Mouse (Mus musculus): ENCODE data around the gene Ssc5d.

Ssc5d gene

DNA sequence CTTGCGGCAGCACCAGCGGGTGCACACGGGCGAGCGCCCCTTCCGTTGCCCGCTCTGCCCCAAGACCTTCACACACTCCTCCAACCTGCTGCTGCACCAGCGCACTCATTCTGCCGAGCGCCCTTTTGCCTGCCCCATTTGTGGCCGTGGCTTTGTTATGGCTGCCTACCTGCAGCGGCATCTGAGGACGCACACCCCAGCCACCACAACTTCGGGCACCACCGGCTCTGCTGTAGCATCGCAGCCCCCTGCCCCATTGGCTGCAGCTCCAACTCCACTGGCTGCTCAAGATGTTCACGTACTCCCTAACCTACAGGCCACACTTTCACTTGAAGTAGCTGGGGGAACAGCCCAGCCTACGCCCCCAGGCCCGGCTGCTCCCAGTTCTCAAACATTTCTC is 5.1 kb upstream of the Ssc5d start:
- no peak for DNase-seq

DNA sequence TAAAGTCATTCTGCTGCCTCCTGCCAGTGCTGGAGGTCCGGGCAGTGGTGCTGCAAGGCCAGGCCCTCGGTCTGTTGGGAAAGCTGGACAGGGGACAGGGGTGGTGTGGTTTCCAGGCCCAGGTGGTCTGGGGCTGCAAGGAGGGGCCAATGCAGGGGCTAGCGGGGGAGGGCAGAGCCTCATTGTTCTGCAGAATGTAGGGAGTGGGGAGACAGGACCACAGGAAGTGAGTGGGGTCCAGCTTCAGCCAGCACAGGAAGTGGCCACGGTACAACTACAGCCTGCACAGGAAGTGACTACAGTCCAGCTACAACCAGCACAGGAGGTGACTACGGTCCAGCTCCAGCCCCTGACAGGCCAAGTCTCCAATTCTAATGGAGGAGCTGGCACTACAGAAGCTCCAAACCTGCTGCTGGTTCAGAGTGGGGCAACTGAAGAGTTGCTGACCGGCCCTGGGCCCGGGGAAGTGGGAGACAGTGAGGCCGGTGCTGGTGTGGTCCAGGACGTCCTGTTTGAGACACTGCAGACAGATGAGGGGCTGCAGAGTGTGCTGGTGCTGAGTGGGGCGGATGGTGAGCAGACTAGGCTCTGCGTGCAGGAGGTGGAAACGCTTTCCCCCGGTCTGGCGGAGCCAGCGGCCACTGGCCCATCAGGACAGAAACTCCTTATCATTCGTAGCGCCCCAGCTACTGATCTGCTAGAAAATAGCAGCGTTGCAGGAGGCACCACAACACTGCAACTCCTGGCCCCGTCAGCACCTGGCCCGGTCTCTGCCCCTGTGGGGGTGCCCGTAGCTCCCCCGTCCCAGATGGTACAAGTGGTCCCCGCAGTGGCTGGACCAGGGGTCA is 4.4 kb upstream of the Ssc5d start:
- DNase-seq: no peak

DNA sequence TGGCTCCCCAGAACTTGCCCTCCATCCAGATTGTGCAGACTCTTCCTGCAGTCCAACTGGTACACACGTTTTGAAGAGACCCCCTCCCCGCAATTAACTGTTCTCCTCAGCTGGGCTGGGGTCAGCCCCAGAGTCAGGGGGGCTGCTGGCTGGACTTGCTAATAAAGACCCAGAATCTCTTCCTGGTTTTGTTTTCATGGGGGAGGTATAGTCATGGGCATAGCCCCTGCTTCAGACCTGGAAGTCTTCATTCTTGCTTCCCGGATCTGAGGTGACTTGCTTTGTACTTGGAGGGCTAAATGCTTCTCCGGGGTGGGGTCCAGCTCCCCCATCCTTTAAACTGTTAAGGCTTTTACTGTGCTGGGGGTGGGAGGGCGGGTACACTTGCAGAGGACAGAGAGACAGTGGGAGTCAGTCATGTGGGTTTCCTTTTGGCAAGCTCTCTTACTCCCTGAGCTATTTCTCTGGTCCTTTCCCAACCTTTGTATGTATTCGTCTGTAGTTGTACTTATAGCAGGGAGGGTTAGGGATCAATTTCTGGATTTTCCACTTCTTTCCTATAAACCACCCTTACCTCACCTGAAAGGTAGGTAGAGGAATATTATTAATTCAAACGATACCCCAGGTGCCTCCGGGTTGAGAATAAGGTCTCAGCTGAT is 3.6 kb upstream of the Ssc5d start, which contains the start of gene Nat14:
Gene Nat14 (plus strand): TSS at position 205 of the 659 bp plus-strand sequence.
- no peak for DNase-seq

DNA sequence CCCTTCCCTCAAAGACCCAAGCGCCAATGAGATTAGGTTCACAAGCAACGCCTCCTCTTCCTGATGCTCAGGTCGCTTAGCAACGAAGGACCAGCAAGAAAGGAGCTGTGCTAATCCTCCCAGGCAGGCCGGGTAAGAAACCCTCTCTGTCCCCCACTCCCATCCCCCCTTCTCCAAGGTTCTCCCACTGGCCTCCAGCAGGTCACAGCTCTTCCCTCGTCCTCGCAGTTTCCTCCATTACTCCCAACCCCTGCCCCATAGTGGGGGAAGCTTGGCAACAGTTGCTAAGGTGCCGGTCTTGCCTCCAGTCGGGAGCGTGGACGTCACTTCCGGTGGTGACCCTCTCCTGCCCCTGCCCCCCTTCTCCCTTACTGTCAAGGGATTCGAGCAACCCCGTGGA is 3.1 kb upstream of the Ssc5d start:
- peak; percentile 59 for DNase-seq

DNA sequence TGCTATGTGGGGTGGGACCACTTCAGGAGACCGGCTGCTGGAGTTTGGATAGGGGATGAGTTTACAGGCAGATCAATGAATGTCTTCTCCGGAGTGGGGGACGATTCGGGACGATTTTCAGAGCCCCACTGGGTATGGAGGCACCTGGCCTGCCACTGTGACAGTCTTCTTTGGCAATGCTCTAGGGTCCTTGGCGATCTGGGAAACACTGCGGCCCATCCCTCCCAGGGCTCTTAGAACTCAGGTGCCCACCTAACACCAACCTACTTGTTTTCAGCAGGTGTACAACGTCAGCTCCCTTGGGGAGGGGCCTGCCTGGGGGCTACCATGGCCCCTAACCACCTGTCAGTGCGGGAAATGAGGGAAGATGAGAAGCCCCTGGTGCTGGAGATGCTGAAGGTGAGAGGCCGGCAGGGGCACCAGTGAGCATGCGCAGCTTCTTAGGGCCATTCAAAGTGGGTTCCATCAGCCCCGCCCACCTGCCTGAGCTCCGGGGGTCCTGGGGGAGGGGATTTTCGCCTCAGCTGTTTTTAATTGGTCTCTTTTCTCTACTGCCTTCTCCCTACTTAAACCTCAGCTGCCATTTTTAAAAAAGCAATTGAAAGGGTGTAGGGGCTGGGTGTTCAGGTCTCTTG is 2.5 kb upstream of the Ssc5d start:
- DNase-seq: peak; percentile 44

DNA sequence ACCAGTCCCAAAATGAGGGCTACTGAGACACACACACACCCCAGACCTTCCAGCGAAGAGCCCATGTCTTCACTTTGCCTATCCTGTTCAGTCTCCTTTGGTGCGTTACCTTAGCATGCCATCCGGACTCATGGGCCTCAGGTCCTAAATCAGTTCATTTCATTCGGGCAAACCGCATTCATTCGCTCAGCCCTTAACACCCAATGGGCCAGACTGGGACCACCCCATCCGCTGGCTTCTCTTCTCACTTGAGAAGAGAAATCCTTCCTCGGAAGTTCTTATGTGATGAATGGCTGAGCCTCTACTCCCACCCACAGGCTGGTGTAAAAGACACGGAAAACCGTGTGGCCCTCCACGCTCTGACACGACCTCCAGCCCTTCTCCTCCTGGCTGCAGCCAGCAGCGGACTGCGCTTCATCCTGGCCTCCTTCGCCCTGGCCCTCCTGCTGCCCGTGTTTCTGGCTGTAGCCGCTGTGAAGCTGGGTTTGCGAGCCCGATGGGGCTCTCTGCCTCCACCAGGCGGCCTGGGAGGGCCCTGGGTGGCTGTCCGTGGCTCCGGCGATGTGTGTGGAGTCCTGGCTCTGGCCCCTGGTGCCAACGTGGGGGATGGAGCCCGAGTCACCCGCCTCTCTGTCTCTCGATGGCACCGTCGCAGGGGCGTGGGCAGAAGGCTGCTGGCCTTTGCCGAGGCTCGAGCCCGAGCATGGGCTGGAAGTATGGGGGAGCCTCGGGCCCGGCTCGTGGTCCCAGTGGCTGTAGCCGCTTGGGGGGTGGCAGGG is 1.8 kb upstream of the Ssc5d start:
- DNase-seq: no peak

DNA sequence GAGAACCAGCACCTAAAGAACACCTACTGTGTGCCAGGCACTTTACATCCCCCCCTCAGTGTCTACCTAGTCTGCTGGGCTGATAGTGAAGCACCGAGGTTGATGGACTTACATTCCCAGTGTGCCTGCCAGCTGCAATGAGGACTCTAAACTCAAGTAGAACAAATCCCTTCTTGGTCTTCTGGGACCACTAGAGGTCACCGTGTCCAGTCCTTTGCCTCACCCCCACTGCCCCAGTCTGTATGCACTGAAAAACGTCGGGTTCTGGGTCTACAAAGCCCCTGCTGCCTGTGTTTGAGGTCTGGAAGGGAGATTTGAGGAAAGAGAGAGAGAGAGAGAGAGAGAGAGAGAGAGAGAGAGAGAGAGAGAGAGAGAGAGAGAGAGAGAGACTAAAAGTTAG is 1.1 kb upstream of the Ssc5d start:
- no peak for DNase-seq

DNA sequence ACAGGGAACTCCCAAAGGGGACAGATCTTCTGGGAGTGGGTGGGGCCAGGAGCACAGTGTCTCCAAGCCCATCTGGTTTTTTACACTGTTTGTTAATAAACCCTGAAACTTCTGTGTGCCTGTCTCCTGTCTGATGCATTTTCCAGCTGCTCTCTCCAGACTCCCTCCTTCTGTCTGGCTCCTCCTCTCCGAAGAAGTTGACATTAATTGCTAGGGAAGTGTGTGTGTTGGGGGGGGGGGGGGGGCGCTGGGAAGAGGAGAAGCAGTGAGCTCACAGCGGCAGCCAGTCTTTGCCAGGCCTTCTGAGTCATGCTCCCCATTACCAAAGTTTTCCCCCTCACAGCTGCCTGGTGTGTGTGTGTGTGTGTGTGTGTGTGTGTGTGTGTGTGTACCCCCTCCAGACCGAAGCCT is 689 bp upstream of the Ssc5d start:
- no peak for DNase-seq

DNA sequence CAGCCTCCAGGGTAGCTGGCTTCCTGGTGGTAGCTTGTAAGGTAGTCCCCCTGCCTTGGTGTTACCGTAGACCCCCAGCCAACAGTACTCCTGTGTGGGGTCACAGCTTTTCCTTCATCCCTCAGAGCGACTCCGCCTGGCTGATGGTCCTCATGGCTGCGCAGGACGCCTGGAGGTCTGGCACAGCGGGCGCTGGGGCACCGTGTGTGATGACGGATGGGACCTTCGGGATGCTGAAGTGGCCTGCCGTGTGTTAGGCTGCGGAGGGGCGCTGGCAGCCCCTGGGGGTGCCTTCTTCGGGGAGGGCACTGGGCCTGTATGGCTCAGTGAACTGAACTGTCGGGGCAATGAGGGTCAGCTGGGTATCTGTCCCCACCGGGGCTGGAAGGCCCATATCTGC is 1.3 kb downstream of the Ssc5d start:
- DNase-seq: no peak

DNA sequence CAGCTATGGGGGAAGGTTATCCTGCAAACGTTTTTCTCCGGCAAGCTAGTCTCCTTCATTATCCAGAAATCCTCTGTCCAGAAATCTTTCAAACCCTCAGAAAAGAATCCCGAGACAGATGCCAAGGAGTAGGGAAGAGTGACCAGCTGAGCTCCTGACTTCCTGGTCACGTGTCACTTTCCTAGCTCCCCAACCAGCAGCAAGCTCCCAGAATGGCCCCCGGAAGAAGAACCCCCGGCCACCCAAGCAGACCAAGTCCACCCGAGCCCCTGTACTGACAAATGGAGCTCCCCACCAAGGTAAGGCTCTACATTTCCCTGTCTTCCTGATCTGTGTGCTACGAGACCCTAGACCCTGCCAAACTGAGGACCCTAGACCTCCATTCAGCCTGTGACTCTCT is 2.1 kb downstream of the Ssc5d start:
- no peak for DNase-seq

DNA sequence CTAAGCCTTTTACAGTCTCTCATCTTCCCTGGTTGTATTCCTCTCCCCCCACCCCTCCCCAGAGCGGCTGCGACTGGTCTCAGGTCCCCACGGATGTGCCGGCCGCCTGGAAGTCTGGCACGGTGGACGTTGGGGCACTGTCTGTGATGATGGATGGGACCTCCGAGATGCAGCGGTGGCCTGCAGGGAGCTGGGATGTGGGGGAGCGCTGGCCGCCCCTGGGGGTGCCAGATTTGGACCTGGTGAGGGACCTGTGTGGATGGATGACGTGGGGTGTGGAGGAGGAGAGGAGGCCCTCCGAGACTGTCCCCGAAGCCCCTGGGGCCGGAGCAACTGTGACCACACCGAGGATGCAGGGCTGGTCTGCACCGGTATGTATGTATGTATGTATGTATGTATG is 2.7 kb downstream of the Ssc5d start:
- no peak for DNase-seq

DNA sequence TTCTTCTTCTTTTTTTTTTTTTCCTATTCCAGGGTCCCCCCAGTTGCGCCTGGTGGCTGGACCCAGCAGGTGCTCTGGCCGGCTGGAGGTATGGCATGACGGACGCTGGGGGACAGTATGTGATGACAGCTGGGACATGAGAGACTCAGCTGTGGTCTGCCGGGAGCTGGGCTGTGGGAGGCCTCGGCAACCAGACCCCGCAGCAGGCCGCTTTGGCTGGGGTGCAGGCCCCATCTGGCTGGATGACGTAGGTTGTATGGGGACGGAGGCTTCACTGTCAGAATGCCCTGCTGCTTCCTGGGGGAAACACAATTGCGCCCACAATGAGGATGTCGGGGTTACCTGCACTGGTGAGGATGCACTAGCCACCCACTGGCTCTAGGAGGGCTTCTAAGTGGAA is 7.5 kb downstream of the Ssc5d start:
- no peak for DNase-seq

DNA sequence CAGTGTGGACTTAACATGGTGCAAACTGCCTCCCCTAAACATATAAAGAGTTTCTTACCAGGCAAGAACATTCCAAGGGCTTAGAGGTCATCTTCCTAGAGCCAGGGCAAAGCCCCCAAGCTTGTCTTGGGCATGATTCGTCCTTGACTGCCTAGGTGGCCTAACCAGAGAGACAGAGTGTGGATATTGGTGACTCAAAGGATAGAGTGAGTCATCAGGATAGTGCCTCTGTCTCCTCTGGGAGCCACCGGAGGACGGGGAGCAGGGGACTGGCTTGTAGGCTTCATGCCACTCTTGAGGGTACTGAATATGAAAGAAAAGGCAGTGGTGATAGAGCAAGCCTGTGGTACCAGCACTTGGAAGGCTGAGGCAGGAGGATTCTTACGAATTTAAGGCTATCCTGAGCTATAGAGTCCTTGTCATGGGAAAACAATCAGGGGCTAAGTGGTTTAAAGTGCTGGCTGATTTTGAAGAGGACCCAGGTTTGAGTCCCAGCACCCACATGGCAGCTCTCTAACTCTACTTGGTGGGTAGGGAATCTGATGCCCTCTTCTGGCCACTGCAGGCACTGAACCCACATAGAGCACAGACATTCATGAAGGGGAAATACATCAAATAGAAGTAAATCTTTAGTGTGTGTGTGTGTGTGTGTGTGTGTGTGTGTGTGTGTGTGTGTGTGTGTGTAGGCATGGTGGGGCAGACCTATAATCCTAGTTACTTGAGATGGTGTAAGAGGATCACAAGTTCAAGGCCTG is 8.8 kb downstream of the Ssc5d start:
- DNase-seq: no peak

DNA sequence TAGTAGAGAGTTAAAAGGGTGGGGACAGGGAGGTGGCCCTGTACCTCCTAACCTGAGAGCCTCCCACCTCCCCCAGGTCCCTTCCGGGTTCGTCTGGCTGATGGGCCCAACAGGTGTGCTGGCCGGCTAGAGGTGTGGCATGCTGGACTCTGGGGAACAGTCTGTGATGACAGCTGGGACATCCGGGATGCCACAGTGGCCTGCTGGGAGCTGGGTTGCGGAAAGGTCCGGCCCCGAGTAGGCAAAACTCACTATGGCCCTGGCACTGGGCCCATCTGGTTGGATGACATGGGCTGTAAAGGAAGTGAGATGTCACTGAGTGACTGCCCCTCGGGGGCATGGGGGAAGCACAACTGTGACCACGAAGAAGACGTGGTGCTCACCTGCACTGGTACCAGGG is 11.2 kb downstream of the Ssc5d start:
- DNase-seq: no peak

DNA sequence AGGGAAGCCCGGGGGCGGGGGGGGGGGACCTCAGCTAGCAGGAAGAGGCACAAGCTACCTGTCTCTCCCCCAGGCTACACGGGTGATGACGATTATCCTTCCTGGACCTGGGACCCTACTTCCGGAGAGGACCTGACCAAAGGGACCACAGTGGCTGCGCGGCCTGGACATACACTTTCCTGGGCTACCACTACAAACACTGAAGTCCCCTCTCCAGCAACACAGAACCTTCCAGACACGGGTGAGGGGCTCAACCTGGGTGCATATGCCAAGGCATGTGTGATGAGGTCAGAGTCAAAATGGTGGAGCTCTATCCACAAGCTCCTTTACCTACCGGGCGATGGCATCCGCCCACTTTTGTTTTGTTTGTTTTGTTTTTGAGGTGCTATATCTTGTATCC is 11.8 kb downstream of the Ssc5d start:
- DNase-seq: no peak

DNA sequence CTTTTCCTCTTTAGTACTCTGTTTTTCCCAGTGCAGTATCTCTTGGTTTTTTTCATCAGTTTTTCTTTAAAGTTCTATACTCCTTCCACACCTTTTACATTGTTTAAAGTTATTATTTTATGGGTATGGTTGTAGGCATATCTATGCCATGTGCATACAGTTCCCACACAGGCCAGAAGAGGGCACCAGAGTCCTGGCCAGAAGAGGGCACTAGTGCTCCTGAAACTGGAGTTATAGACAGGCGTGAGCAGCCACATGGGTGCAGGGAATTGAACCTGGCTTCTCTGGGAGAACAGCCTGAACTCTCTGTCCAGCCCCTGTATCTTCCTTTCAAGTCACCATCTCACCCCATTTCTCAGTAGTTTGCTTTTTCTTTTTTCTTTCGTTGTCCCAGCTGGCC is 12.9 kb downstream of the Ssc5d start:
- DNase-seq: peak; percentile 84

DNA sequence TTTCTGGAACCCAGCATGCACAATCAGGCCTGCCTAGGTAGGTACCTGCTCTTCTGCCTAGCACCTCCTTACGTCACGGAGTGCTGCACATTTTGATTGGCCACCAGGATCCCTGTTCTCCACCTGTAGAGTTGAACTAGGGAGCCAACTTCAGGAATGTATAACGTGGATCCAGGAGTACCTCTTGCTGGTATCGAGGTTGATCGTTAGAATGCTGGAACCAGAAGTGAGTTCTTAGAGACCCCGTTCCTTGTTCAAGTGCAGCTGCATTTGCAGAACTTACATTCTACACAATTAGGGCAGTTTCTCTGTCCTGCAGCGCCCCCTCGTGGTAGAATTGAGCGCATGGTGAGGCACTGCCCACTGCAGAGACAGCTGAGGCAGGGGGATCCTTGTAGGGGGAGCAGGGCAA is 14.5 kb downstream of the Ssc5d start:
- peak; percentile 87 for DNase-seq

DNA sequence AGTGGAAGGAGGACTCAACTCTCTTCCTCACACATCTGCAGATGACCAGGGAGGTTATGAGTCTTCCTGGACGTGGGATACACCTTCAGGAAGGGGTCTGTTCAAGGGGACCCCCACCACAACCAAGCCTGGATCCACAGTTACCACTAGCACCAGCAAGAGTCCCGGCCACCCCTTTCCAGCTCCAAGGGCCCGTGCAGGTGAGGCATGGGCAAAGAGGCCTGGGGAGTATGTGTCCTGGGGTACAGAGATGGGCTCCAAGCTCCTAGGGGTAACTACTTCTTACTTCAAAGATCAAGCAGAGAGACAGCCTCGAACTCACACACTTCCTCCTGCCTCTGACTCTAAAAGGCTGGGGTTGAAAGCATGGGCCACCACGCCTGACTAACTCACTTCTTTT is 17.1 kb downstream of the Ssc5d start:
- no peak for DNase-seq

DNA sequence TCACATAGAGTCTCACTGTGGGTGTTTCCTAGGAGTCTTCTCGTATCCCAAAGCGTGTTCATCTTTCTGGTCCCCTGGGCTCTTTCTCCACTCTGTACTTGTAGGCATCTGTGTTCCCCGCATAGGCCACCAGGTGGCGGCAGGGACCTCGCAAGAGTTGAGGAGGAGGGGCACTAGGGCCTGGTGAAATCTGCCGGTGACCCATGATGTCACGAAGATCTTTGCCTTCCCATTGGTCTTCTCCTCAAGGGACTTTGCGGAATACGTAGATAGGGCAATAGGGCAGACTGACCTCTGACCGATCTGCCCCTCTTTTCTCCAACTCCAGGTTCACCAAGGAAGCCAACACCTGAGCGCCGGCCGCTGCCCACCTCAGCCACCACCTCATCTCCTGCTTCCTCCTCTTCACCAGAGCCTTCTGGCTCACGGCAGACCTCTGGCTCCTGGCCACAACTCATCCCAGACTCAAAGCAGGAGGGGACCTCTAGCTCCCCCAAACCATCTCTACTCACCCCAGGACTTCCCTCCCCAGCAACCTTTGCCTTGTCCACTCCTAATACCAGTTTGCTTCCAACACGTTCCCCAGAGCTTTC is 17.7 kb downstream of the Ssc5d start:
- peak; percentile 93 for DNase-seq

DNA sequence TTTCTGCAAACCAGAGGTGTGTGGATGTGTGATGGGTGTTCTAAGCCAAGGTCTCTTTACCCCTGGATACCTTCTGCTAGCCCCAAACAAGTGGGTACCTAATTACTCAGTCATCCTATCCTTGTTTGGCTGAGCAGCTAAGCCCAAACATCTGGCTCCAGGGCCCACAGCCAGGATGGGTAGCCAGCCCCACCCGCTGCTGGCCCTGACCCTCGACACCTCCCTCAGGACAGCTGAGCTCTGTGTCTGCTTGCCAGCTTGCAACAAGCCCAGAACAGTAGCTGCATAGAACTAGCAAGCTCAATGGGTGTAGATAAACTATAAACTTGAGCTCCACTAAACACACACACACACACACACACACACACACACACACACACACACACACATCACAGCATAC is 22.3 kb downstream of the Ssc5d start:
- DNase-seq: no peak

DNA sequence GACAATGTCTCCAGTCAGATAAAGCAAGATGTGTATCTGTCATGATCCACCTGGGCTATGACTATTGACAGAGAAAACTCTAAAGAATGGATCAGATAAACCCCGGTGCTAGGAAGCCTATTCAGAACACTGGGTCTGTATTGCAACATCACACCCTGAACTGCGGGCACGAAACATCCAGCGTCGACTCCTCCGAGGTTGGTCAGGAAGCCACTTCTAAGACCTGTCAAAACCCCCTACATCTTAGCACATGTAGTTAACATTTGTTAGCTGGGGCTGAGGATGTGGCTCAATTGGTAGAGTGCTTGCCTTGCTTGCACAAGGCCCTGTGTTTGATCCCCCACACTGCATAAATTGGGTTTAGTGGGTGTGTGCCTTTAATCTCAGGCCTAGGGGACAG is 22.8 kb downstream of the Ssc5d start:
- DNase-seq: no peak

Measured in thymus, postnatal 14 days (tissue).